Mouse (Mus musculus) stomach, postnatal 0 days (tissue): ENCODE results near the gene Trappc13. TPM values are rescaled to one million over a fixed set of nuclear protein-coding genes. Genes with fewer than 3 reads are reported as not detected.

Experiments used
- ATAC-seq: fragments of 200-750 bp; cut with Nextera tagmentation; 2 replicates; pipeline ENCODE4 v1.8.0; 2017; ENCODE audit not compliant: low FRiP score, low TSS enrichment
- DNase-seq: peaks from one replicate; pipeline ENCODE4 v3.0.0-alpha.2; 2016; ENCODE audit warnings: low spot score
- H3K27ac ChIP-seq: fragments of 300-500 bp; sonication (generic); replicated peaks from 2 replicates; pipeline ENCODE4 v1.5.1; 2014; ENCODE audit warnings: mild to moderate bottlenecking, control low read depth
- H3K27me3 ChIP-seq: fragments of 300-500 bp; sonication (generic); 2 replicates; pipeline ENCODE4 v1.6.1; 2014; ENCODE audit warnings: low read length; ENCODE audit not compliant: control insufficient read depth, insufficient read depth
- H3K36me3 ChIP-seq: fragments of 300-500 bp; sonication (generic); 2 replicates; pipeline ENCODE4 v1.6.1; 2014; ENCODE audit warnings: low read length, mixed read lengths; ENCODE audit not compliant: control insufficient read depth, insufficient read depth
- H3K4me1 ChIP-seq: fragments of 300-500 bp; sonication (generic); replicated peaks from 2 replicates; pipeline ENCODE4 v1.6.1; 2014; ENCODE audit warnings: antibody characterized with exemption; ENCODE audit not compliant: control insufficient read depth, insufficient read depth
- H3K4me2 ChIP-seq: fragments of 300-500 bp; sonication (generic); replicated peaks from 2 replicates; pipeline ENCODE4 v1.6.1; 2014; ENCODE audit warnings: low read depth, mild to moderate bottlenecking, control low read depth, moderate library complexity
- H3K4me3 ChIP-seq: fragments of 300-500 bp; sonication (generic); 2 replicates; pipeline ENCODE4 v1.5.1; 2014; ENCODE audit warnings: low read depth, low read length, control low read depth
- H3K9ac ChIP-seq: fragments of 300-500 bp; sonication (generic); 2 replicates; pipeline ENCODE4 v1.6.1; 2014; ENCODE audit warnings: mild to moderate bottlenecking, low read length, control low read depth, mixed read lengths
- H3K9me3 ChIP-seq: fragments of 300-500 bp; sonication (generic); 2 replicates; pipeline ENCODE4 v1.6.1; 2016; ENCODE audit warnings: low read length; ENCODE audit not compliant: control insufficient read depth
- CTCF ChIP-seq: IDR thresholded peaks from 2 replicates; pipeline ENCODE4 v1.5.1; 2016; ENCODE audit warnings: antibody characterized with exemption, low read depth, mild to moderate bottlenecking, moderate library complexity
- EP300 ChIP-seq: optimal IDR thresholded peaks from 2 replicates; pipeline ENCODE3; 2016; ENCODE audit warnings: antibody characterized with exemption
- WGBS: fragments of 180-500 bp; shearing (Covaris S2); extraction: QIAGEN DNeasy Blood & Tissue Kit; methylation state at CpG from one replicate; pipeline ENCODE4 v1.1.7; 2014; 5-methylcytosine and 5-hydroxymethylcytosine counted together
- polyA plus RNA-seq: library from polyadenylated mRNA; unstranded; fragments of >200 nt; fragmentation: Nextera tagmentation; extraction: Ambion mirVana; gene quantifications from 2 replicates; pipeline ENCODE4 v1.2.1, GENCODE M21; 2015

The Trappc13 gene
- polyA plus RNA-seq, 1 experiment from 2014 or later: 36.6 TPM

DNA sequence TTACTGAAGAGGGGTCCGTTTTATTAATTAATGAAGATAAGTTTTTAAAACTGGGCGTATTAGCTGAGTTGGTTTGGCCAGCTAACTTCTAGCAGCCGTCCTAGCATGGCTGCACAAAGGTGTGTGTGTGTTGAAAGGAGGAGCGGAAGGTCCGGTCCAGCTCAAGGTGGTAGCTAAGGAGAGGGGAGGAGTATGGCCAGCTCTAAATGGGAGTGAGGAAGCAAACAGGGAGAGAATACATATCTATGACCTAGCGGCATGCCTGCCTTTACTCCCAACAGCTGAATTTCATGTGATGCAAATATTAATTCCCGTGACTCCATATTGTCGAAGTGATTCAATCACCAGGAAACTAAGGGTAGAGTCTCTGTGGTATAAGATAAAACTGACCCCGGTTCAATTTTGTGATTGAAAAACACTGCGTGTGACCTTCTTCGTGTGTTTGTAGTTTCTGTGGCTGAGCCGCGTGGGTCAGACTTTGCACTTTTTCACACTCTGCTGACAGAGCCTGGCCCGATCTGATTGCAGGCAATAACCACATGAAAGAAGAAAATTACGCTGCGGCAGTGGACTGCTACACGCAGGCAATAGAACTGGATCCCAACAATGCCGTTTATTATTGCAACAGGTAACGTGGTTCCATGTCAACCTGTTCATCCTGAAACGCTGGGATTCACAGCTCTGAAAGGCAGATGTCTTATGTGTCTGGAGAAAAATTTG, 54.4 kb downstream of the Trappc13 start:
- no peak for DNase-seq
- Histone ChIP-seq H3K4me3 (no peak overlapping the region), H3K36me3 (no peaks in the 10 kb centered on the region), H3K9ac (no peak overlapping the region), H3K27me3 (no peaks in the 10 kb centered on the region), H3K27ac (no peak overlapping the region), H3K9me3 (no peaks in the 10 kb centered on the region), H3K4me1 (no peaks in the 10 kb centered on the region), H3K4me2 (no peak overlapping the region)
- ATAC-seq: no peak; the same call in 1 of the 2 replicates
- TF ChIP-seq EP300 (no peak), CTCF (no peak)
- 85% methylated on average over 20 of the region's 20 CpGs for WGBS

DNA sequence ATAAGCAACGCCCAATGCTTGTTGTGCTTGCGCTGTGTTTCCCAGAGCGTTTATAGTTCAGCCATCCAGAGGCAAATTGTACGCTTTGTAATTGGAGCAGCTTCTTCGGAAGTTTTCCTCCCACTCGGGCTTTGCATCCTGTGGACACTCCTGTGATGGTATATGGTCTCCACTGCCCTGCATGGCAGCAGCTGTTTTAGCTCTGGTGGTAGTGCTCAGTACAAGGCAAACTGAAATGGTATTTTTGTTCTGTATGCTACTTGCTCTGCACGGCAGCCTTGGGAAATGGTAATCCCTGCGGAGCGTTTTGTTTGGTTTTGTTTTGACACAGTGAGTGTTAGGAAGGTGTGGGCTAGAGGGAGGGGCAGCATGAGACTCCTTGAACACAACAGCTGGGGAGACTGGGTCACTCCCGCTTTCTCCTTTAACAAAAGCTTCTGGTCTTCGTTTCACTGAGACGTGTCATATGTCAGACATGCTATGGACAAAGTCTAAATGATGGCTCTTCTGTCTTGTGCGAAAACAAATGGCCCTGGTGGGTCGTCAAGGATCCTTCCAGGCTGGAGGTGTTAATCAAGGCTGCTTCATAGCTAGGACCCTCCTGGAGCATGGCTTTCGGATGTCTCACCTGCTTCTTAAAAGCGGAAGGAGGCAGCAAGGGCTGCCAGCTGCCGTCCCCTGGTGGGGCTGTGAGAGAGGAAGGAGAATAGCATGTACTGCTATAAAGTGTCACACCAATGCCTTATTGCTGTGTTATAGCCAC, 56.0 kb downstream of the Trappc13 start:
- Histone ChIP-seq H3K4me1 (no peaks in the 10 kb centered on the region), H3K27ac (0 out of 2 replicates have a peak overlapping the region, but pooled peaks have one; percentile 18), H3K9me3 (no peaks in the 10 kb centered on the region), H3K9ac (no peak overlapping the region), H3K4me2 (peak overlapping the region; percentile 32), H3K36me3 (no peaks in the 10 kb centered on the region), H3K4me3 (no peak overlapping the region), H3K27me3 (no peaks in the 10 kb centered on the region)
- WGBS: 41% methylated on average over 17 of the region's 17 CpGs
- TF ChIP-seq CTCF (no peak), EP300 (no peak)
- no peak for DNase-seq
- ATAC-seq: peak; percentile 32; the same call in 1 of the 2 replicates

DNA sequence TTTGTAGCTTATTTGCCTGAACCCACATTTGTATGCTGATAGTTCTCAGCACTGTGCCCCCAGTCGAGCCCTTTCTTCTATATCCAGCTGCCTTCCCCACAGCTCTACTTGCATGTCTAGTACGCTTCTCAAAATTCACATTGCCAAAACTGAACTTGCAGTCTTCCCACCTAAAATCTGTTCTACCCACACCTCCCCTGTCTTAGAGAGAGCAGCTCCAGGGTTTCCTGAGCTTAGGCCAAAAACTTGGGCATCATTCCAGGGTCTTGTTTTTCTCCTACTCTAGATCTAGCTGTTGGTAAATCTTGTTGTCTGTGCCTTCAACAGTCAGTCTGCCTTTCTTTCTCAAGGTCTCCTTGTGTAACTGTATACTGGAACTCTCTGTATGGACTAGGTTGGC, 63.4 kb downstream of the Trappc13 start:
- H3K27ac ChIP-seq: no peak overlapping the region
- H3K9me3 ChIP-seq: no peaks in the 10 kb centered on the region
- DNase-seq: no peak
- ATAC-seq: no peak
- TF ChIP-seq CTCF (no peak), EP300 (no peak)
- H3K4me2 ChIP-seq: no peak overlapping the region
- no peaks in the 10 kb centered on the region for H3K27me3 ChIP-seq
- no peaks in the 10 kb centered on the region for H3K36me3 ChIP-seq
- H3K9ac ChIP-seq: no peak overlapping the region
- WGBS: 93% methylated on average over 2 of the region's 2 CpGs
- H3K4me3 ChIP-seq: no peak overlapping the region
- no peaks in the 10 kb centered on the region for H3K4me1 ChIP-seq

DNA sequence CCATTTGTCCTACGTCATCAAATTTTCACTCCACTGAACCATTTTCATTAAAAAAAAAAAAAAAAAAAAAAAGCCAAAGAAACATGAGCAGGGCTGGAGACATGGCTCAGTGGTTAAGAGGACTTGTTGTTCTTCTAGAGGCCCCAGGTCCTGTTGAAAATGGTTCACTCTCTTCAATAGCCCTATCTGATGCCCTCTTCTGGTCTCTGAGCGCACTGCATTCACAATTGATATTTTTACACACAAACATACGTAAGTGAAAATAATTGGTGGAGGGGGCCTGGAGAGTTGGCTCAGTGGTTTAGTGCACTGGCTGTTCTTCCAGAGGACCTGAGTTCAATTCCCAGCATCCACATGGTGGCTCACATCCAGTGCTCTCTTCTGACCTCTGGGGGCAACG, 64.5 kb downstream of the Trappc13 start:
- H3K4me1 ChIP-seq: no peaks in the 10 kb centered on the region
- no peaks in the 10 kb centered on the region for H3K27me3 ChIP-seq
- H3K9me3 ChIP-seq: no peaks in the 10 kb centered on the region
- no peak overlapping the region for H3K4me3 ChIP-seq
- ATAC-seq (no peak), DNase-seq (no peak)
- no peak overlapping the region for H3K27ac ChIP-seq
- 95% methylated on average over 4 of the region's 4 CpGs for WGBS
- no peak overlapping the region for H3K9ac ChIP-seq
- no peak overlapping the region for H3K4me2 ChIP-seq
- peak; percentile 40 for TF ChIP-seq CTCF
- TF ChIP-seq EP300: no peak
- H3K36me3 ChIP-seq: no peaks in the 10 kb centered on the region

DNA sequence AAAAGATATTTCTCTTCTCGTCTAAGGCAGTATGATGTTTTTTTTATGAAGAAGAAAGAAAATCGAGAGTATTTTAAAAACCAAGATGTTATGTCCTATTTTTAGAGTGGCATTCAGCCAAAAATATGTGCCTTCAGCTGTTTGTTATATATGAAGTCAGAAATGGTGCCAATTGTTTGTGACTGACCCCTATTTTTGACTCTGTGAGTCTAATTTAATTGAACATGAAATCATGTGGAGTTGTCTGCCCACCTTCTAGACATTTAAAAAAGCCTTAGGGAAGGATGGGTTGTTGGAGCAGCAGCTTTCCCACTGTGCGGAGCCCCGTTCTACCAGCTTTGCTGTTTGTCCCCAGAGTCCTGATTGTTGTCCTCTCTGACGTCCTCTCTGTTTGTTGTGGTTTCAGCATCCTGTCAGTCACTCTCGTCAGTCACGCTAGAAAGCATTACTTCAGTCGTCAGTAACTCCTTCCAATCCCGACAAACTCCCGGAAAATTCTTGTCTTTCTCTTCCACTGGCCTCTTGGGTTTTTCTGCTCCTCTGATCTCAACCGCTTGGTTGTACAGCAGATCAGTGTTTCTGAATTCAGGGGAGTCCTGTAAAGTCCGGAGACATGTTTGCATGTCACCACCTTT, 65.9 kb downstream of the Trappc13 start:
- Histone ChIP-seq H3K4me1 (no peaks in the 10 kb centered on the region), H3K9me3 (no peaks in the 10 kb centered on the region), H3K27ac (no peak overlapping the region), H3K4me2 (no peak overlapping the region), H3K9ac (no peak overlapping the region), H3K36me3 (no peaks in the 10 kb centered on the region), H3K27me3 (no peaks in the 10 kb centered on the region), H3K4me3 (no peak overlapping the region)
- DNase-seq: no peak
- 69% methylated on average over 12 of the region's 12 CpGs for WGBS
- no peak for ATAC-seq
- TF ChIP-seq EP300: no peak
- TF ChIP-seq CTCF: no peak
